In genomic region chr7:127207374-127208294, GRCm38 (mm10) we compare ENCODE assay signal across 9 mouse cellular contexts. TPM values are rescaled to one million over a fixed set of nuclear protein-coding genes. Genes with fewer than 3 reads are reported as not detected.
A peak's percentile ranks its signal among the peaks of the same experiment; 100 is the strongest.
DNase-seq lines count a peak whose midpoint lies in the region; ATAC-seq and TF ChIP-seq lines count a peak whose summit lies in the region.
"Had no signal": no experiment of that assay in that cellular context is flagged by ENCODE, and none has a peak within 500 bp of the region (broad histone marks: within the 10 kb centered on the region; RNA-seq: fewer than 3 reads in every experiment).

No protein-coding gene starts in this region.

- peaks cover 11% of the 10 kb centered on the region for H3K79me2 ChIP-seq in liver, adult 2 months (ENCODE audit: control insufficient read depth, insufficient read depth, low read length)

- TF ChIP-seq CTCF in cerebellum, adult 2 months (IDR thresholded peaks at IDR 0.05; ENCODE audit: borderline replicate concordance, insufficient read depth, low read depth, low read length) = no peak
- TF ChIP-seq CTCF in liver, adult 2 months (IDR thresholded peaks at IDR 0.05; ENCODE audit: low read depth, low read length) = no peak

- H3K27me3 ChIP-seq in cerebellum, adult 2 months (ENCODE audit: control insufficient read depth, insufficient read depth, low read length) = no peaks in the 10 kb centered on the region
- H3K27me3 ChIP-seq in heart, embryonic 14.5 days (ENCODE audit: control insufficient read depth, insufficient read depth, low read length) = no peaks in the 10 kb centered on the region
- H3K27me3 ChIP-seq in liver, adult 2 months (ENCODE audit: control insufficient read depth, insufficient read depth, low read length) = no peaks in the 10 kb centered on the region
- H3K27me3 ChIP-seq in neural tube, embryonic 12.5 days (replicated peaks) = 0 out of 2 replicates have a peak, but pooled peaks cover under 1% of the 10 kb centered on the region
- H3K27me3 ChIP-seq: Patski had no signal

- H3K9ac ChIP-seq in heart, embryonic 14.5 days (ENCODE audit: low read length) = peak overlapping the region; percentile 97
- peak overlapping the region; percentile 78 for H3K9ac ChIP-seq in liver, adult 2 months (ENCODE audit: low read depth, low read length)
- peak overlapping the region; percentile 95 for H3K9ac ChIP-seq in neural tube, embryonic 12.5 days

- TF ChIP-seq POLR2A in cerebellum, adult 2 months (IDR thresholded peaks at IDR 0.05; ENCODE audit: borderline replicate concordance, insufficient read depth, low read length) = no peak
- no peak for TF ChIP-seq POLR2A in liver, adult 2 months (IDR thresholded peaks at IDR 0.05; ENCODE audit: extremely low read depth, insufficient read depth, low read length)

- H3K36me3 ChIP-seq in heart, embryonic 14.5 days (ENCODE audit: control insufficient read depth, insufficient read depth, low read length) = peaks cover 26% of the 10 kb centered on the region
- peaks cover 2% of the 10 kb centered on the region; the same call in 1 of the 2 replicates for H3K36me3 ChIP-seq in liver, adult 2 months (ENCODE audit: control insufficient read depth, insufficient read depth, low read length)
- peaks cover 14% of the 10 kb centered on the region for H3K36me3 ChIP-seq in neural tube, embryonic 12.5 days

- peak overlapping the region; percentile 75 for H3K4me3 ChIP-seq in cerebellum, adult 2 months (replicated peaks; ENCODE audit: insufficient read depth, low read depth, low read length)
- peak overlapping the region; percentile 92 for H3K4me3 ChIP-seq in heart, embryonic 14.5 days (ENCODE audit: control insufficient read depth in 1 of 2, insufficient read depth in 1 of 2, low read depth in 1 of 2, low read length in 2 of 2)
- peak overlapping the region; percentile 78 for H3K4me3 ChIP-seq in liver, adult 2 months (ENCODE audit: insufficient read depth, low read depth, low read length)
- H3K4me3 ChIP-seq in neural tube, embryonic 12.5 days = peak overlapping the region; percentile 96

- peaks cover 8% of the 10 kb centered on the region; the same call in 1 of the 2 replicates for H3K4me1 ChIP-seq in cerebellum, adult 2 months (ENCODE audit: control insufficient read depth, insufficient read depth, low read length)
- peaks cover 8 to 29% of the 10 kb centered on the region in 2 experiments for H3K4me1 ChIP-seq in heart, embryonic 14.5 days (ENCODE audit: control insufficient read depth in 2 of 2, insufficient read depth in 2 of 2, low read length in 2 of 2)
- peaks cover 7% of the 10 kb centered on the region for H3K4me1 ChIP-seq in liver, adult 2 months (ENCODE audit: control insufficient read depth, insufficient read depth, low read length)
- peaks cover 26% of the 10 kb centered on the region for H3K4me1 ChIP-seq in neural tube, embryonic 12.5 days

- no peaks in the 10 kb centered on the region for H3K9me3 ChIP-seq in heart, embryonic 14.5 days (ENCODE audit: control insufficient read depth, low read length)
- H3K9me3 ChIP-seq in neural tube, embryonic 12.5 days = no peaks in the 10 kb centered on the region

- DNase-seq in cerebellum, adult 2 months = peak in 1 of 2 experiments; percentile 56
- no peak for DNase-seq in cerebellum, adult 18-20 months
- DNase-seq in 3T3-L1 (ENCODE audit: low read depth, low spot score) = peak; percentile 14
- peak; percentile 43 to 58 for DNase-seq in cerebellum, postnatal 10 days
- DNase-seq in liver, adult 2 months (ENCODE audit: extremely low read depth, low read depth, low spot score) = no peak

- WGBS in cerebellum, adult 2 months = under 1% methylated on average over 53 of the region's 53 CpGs
- WGBS in heart, embryonic 14.5 days = under 1% methylated on average over 50 of the region's 53 CpGs
- 1% methylated on average over 53 of the region's 53 CpGs for WGBS in liver, adult 2 months
- WGBS in neural tube, embryonic 12.5 days = under 1% methylated on average over 52 of the region's 53 CpGs

- H3K4me2 ChIP-seq in heart, embryonic 14.5 days (ENCODE audit: low read length) = peak overlapping the region; percentile 96
- H3K4me2 ChIP-seq in neural tube, embryonic 12.5 days (replicated peaks) = peak overlapping the region; percentile 100

- 0 out of 2 replicates have a peak overlapping the region, but pooled peaks have one; percentile 6 for H3K27ac ChIP-seq in cerebellum, adult 2 months (ENCODE audit: insufficient read depth, low read length)
- peak overlapping the region; percentile 79 to 82 for H3K27ac ChIP-seq in heart, embryonic 14.5 days (replicated peaks in 1 of 2; ENCODE audit: control insufficient read depth in 1 of 2, insufficient read depth in 1 of 2, low read depth in 2 of 2, low read length in 2 of 2)
- H3K27ac ChIP-seq in liver, adult 2 months (replicated peaks; ENCODE audit: insufficient read depth, low read depth, low read length) = peak overlapping the region; percentile 3; the same call in 1 of the 2 replicates
- peak overlapping the region; percentile 57 for H3K27ac ChIP-seq in neural tube, embryonic 12.5 days

- no peak for ATAC-seq in heart, embryonic 14.5 days (ENCODE audit: insufficient number of reproducible peaks, insufficient read depth, low FRiP score, low read depth)
- peak; percentile 32 for ATAC-seq in neural tube, embryonic 12.5 days (ENCODE audit: low FRiP score, low read depth)
- ATAC-seq in megakaryocyte progenitor cell, adult 5-6 weeks (replicated peaks; ENCODE audit: poor library complexity) = no peak

RNA-seq across cellular contexts. Expression of gene Tbc1d10b, which starts 0.6 kb away (rescaled TPM):
- polyA plus RNA-seq in cerebellum, adult 2 months (2012; rRNA removed) = 72.4 and 83.9 TPM in 2 replicates
- polyA plus RNA-seq in heart, embryonic 14.5 days (2014; fragmentation: Nextera tagmentation; extraction: Ambion mirVana) = 20.2 and 21.2 TPM in 2 replicates
- 5.3 and 7.0 TPM in 2 replicates for total RNA-seq in liver, adult 2 months (2014; rRNA removed)
- 7.3 and 9.5 TPM in 2 replicates for polyA plus RNA-seq in liver, adult 2 months (2012; rRNA removed)
- polyA plus RNA-seq in neural tube, embryonic 12.5 days (2016; fragmentation: Nextera tagmentation; extraction: Ambion mirVana) = 43.4 and 45.6 TPM in 2 replicates
- total RNA-seq in megakaryocyte progenitor cell, adult 5-6 weeks (2015) = 12.8 and 13.8 TPM in 2 replicates
- total RNA-seq in megakaryocyte progenitor cell, adult 5-6 weeks (2017) = 34.0 and 36.0 TPM in 2 replicates

RNA-seq across cellular contexts. Expression of gene Mylpf, which starts 1.1 kb away (rescaled TPM):
- 1.6 and 3.0 TPM in 2 replicates for polyA plus RNA-seq in cerebellum, adult 2 months (2012; rRNA removed)
- 11.7 and 14.9 TPM in 2 replicates for polyA plus RNA-seq in heart, embryonic 14.5 days (2014; fragmentation: Nextera tagmentation; extraction: Ambion mirVana)
- total RNA-seq in liver, adult 2 months (2014; rRNA removed) = 1.5 and 8.6 TPM in 2 replicates
- 0.71 and 0.93 TPM in 2 replicates for polyA plus RNA-seq in liver, adult 2 months (2012; rRNA removed)
- polyA plus RNA-seq in neural tube, embryonic 12.5 days (2016; fragmentation: Nextera tagmentation; extraction: Ambion mirVana) = 54.2 and 72.8 TPM in 2 replicates
- 7.8 and 10.6 TPM in 2 replicates for total RNA-seq in megakaryocyte progenitor cell, adult 5-6 weeks (2015)
- 6.0 and 6.8 TPM in 2 replicates for total RNA-seq in megakaryocyte progenitor cell, adult 5-6 weeks (2017)

RNA-seq across cellular contexts. Expression of gene Cd2bp2, which starts 11.8 kb away (rescaled TPM):
- 101 and 103 TPM in 2 replicates for polyA plus RNA-seq in cerebellum, adult 2 months (2012; rRNA removed)
- 33.7 and 34.8 TPM in 2 replicates for polyA plus RNA-seq in heart, embryonic 14.5 days (2014; fragmentation: Nextera tagmentation; extraction: Ambion mirVana)
- 12.4 and 12.6 TPM in 2 replicates for total RNA-seq in liver, adult 2 months (2014; rRNA removed)
- polyA plus RNA-seq in liver, adult 2 months (2012; rRNA removed) = 10.1 and 11.8 TPM in 2 replicates
- polyA plus RNA-seq in neural tube, embryonic 12.5 days (2016; fragmentation: Nextera tagmentation; extraction: Ambion mirVana) = 86.4 and 97.3 TPM in 2 replicates
- 16.8 and 17.4 TPM in 2 replicates for total RNA-seq in megakaryocyte progenitor cell, adult 5-6 weeks (2015)
- 56.0 and 65.7 TPM in 2 replicates for total RNA-seq in megakaryocyte progenitor cell, adult 5-6 weeks (2017)

RNA-seq across cellular contexts. Expression of gene Zfp553, which starts 25.2 kb away (rescaled TPM):
- 16.6 and 17.6 TPM in 2 replicates for polyA plus RNA-seq in cerebellum, adult 2 months (2012; rRNA removed)
- polyA plus RNA-seq in heart, embryonic 14.5 days (2014; fragmentation: Nextera tagmentation; extraction: Ambion mirVana) = 9.9 and 11.4 TPM in 2 replicates
- 2.3 and 2.9 TPM in 2 replicates for total RNA-seq in liver, adult 2 months (2014; rRNA removed)
- polyA plus RNA-seq in liver, adult 2 months (2012; rRNA removed) = 3.5 and 4.5 TPM in 2 replicates
- polyA plus RNA-seq in neural tube, embryonic 12.5 days (2016; fragmentation: Nextera tagmentation; extraction: Ambion mirVana) = 67.6 and 68.9 TPM in 2 replicates
- total RNA-seq in megakaryocyte progenitor cell, adult 5-6 weeks (2015) = 6.5 and 9.0 TPM in 2 replicates
- 13.8 and 15.4 TPM in 2 replicates for total RNA-seq in megakaryocyte progenitor cell, adult 5-6 weeks (2017)

RNA-seq across cellular contexts. Expression of gene Sept1, which starts 25.3 kb away (rescaled TPM):
- polyA plus RNA-seq in cerebellum, adult 2 months (2012; rRNA removed) = 11.3 and 12.5 TPM in 2 replicates
- polyA plus RNA-seq in heart, embryonic 14.5 days (2014; fragmentation: Nextera tagmentation; extraction: Ambion mirVana) = 22.2 and 25.3 TPM in 2 replicates
- total RNA-seq in liver, adult 2 months (2014; rRNA removed) = 1.4 and 1.5 TPM in 2 replicates
- 3.5 and 4.0 TPM in 2 replicates for polyA plus RNA-seq in liver, adult 2 months (2012; rRNA removed)
- polyA plus RNA-seq in neural tube, embryonic 12.5 days (2016; fragmentation: Nextera tagmentation; extraction: Ambion mirVana) = 30.1 and 32.8 TPM in 2 replicates
- total RNA-seq in megakaryocyte progenitor cell, adult 5-6 weeks (2015) = 27.0 and 38.6 TPM in 2 replicates
- total RNA-seq in megakaryocyte progenitor cell, adult 5-6 weeks (2017) = 21.7 and 35.4 TPM in 2 replicates

Comparison
In these comparisons a context has a peak if more than half of its experiments do, and no peak if none do; other contexts are left out.
1. DNase-seq: peak in 3T3-L1 (single experiment) and cerebellum, postnatal 10 days (2 of 2); none in cerebellum, adult 18-20 months (0 of 2) and liver, adult 2 months (single experiment).
2. H3K27ac ChIP-seq: peak in every context shown above with its lines; median percentile 80 in heart, embryonic 14.5 days; 57 in neural tube, embryonic 12.5 days; 6 in cerebellum, adult 2 months; 3 in liver, adult 2 months.
3. Peak in every context shown above with its lines, with median percentiles within 50 percentile points of each other: H3K4me3 ChIP-seq and H3K9ac ChIP-seq.